Mouse (Mus musculus): ENCODE results near the gene Sugct.

- TF ChIP-seq CTCF (IDR thresholded peaks at IDR 0.05; ENCODE audit: low read depth, low read length) (no peak), POLR2A (IDR thresholded peaks at IDR 0.05; ENCODE audit: extremely low read depth, insufficient read depth, low read length) (no peak)
These were observed 89.1 kb downstream of the Sugct start for GRCm38 (mm10) chr13:17606217-17606616.
